Mouse (Mus musculus): ENCODE results near the gene Sun2. TPM values are rescaled to one million over a fixed set of nuclear protein-coding genes. Genes with fewer than 3 reads are reported as not detected.

Sun2 gene
- polyA plus RNA-seq, 1 experiment from 2014 or later = 5.3 TPM

Other genes starting within 250 kb of the Sun2 start
- gene Kcnj4, start 237.3 kb downstream of the Sun2 start, polyA plus RNA-seq (2014; fragmentation: Nextera tagmentation; extraction: Ambion mirVana) = not detected in 2 replicates
- 11.4 and 12.8 TPM in 2 replicates for gene Kdelr3, start 226.1 kb downstream of the Sun2 start, polyA plus RNA-seq (2014; fragmentation: Nextera tagmentation; extraction: Ambion mirVana)
- gene Ddx17, start 195.8 kb downstream of the Sun2 start, polyA plus RNA-seq (2014; fragmentation: Nextera tagmentation; extraction: Ambion mirVana) = 89.7 and 96.5 TPM in 2 replicates
- 1.2 and 1.8 TPM in 2 replicates for gene Dmc1, start 137.4 kb downstream of the Sun2 start, polyA plus RNA-seq (2014; fragmentation: Nextera tagmentation; extraction: Ambion mirVana)
- gene Fam227a, start 83.6 kb downstream of the Sun2 start, polyA plus RNA-seq (2014; fragmentation: Nextera tagmentation; extraction: Ambion mirVana) = 2.0 and 3.1 TPM in 2 replicates
- 60.2 and 64.1 TPM in 2 replicates for gene Cby1, start 83.3 kb downstream of the Sun2 start, polyA plus RNA-seq (2014; fragmentation: Nextera tagmentation; extraction: Ambion mirVana)
- 271 and 277 TPM in 2 replicates for gene Tomm22, start 71.7 kb downstream of the Sun2 start, polyA plus RNA-seq (2014; fragmentation: Nextera tagmentation; extraction: Ambion mirVana)
- 17.3 and 19.5 TPM in 2 replicates for gene Josd1, start 54.6 kb downstream of the Sun2 start, polyA plus RNA-seq (2014; fragmentation: Nextera tagmentation; extraction: Ambion mirVana)
- 38.7 and 39.1 TPM in 2 replicates for gene Gtpbp1, start 51.7 kb downstream of the Sun2 start, polyA plus RNA-seq (2014; fragmentation: Nextera tagmentation; extraction: Ambion mirVana)
- 62.1 and 62.5 TPM in 2 replicates for gene Dnal4, start 35.3 kb upstream of the Sun2 start, polyA plus RNA-seq (2014; fragmentation: Nextera tagmentation; extraction: Ambion mirVana)
- 0.37 and 0.48 TPM in 2 replicates for gene Nptxr, start 62.2 kb upstream of the Sun2 start, polyA plus RNA-seq (2014; fragmentation: Nextera tagmentation; extraction: Ambion mirVana)
- 0.50 TPM in 1 of 2 replicates, not detected in the other for gene Npcd, start 91.7 kb upstream of the Sun2 start, polyA plus RNA-seq (2014; fragmentation: Nextera tagmentation; extraction: Ambion mirVana)
- 11.1 and 12.5 TPM in 2 replicates for gene Cbx6, start 92.2 kb upstream of the Sun2 start, polyA plus RNA-seq (2014; fragmentation: Nextera tagmentation; extraction: Ambion mirVana)
- 9.7 and 11.8 TPM in 2 replicates for gene Apobec3, start 149.1 kb upstream of the Sun2 start, polyA plus RNA-seq (2014; fragmentation: Nextera tagmentation; extraction: Ambion mirVana)
- gene Cbx7, start 228.6 kb upstream of the Sun2 start, polyA plus RNA-seq (2014; fragmentation: Nextera tagmentation; extraction: Ambion mirVana) = 0.97 and 1.4 TPM in 2 replicates

Data from limb, embryonic 11.5 days (tissue).